Mouse (Mus musculus) neural tube, embryonic 15.5 days (tissue): Measurements from ENCODE around the gene Fam19a4. TPM values are rescaled to one million over a fixed set of nuclear protein-coding genes. Genes with fewer than 3 reads are reported as not detected.

Source experiments
- ATAC-seq: fragments of 200-750 bp; cut with Nextera tagmentation; 2 replicates; pipeline ENCODE4 v1.8.0; 2017; ENCODE audit warnings: mild to moderate bottlenecking, moderate TSS enrichment, moderate library complexity; ENCODE audit not compliant: low FRiP score
- H3K27ac ChIP-seq: fragments of 300-500 bp; sonication (generic); replicated peaks from 2 replicates; pipeline ENCODE4 v1.5.1; 2015; ENCODE audit warnings: mild to moderate bottlenecking, inconsistent platforms
- H3K27me3 ChIP-seq: fragments of 300-500 bp; sonication (generic); replicated peaks from 2 replicates; pipeline ENCODE4 v1.6.1; 2015; ENCODE audit warnings: inconsistent platforms
- H3K36me3 ChIP-seq: fragments of 300-500 bp; sonication (generic); 2 replicates; pipeline ENCODE4 v1.6.1; 2015; ENCODE audit warnings: inconsistent platforms
- H3K4me1 ChIP-seq: fragments of 300-500 bp; sonication (generic); 2 replicates; pipeline ENCODE4 v1.6.1; 2015; ENCODE audit warnings: inconsistent platforms
- H3K4me2 ChIP-seq: fragments of 300-500 bp; sonication (generic); 2 replicates; pipeline ENCODE4 v1.6.1; 2015; ENCODE audit warnings: inconsistent platforms, mild to moderate bottlenecking, moderate library complexity
- H3K4me3 ChIP-seq: fragments of 300-500 bp; sonication (generic); replicated peaks from 2 replicates; pipeline ENCODE4 v1.5.1; 2015; ENCODE audit warnings: mild to moderate bottlenecking, inconsistent platforms
- H3K9ac ChIP-seq: fragments of 300-500 bp; sonication (generic); replicated peaks from 2 replicates; pipeline ENCODE4 v1.6.1; 2015; ENCODE audit warnings: mild to moderate bottlenecking, inconsistent platforms
- H3K9me3 ChIP-seq: fragments of 300-500 bp; sonication (generic); replicated peaks from 2 replicates; pipeline ENCODE4 v1.6.1; 2016; ENCODE audit warnings: inconsistent platforms
- WGBS: fragments of 180-500 bp; shearing (Covaris S2); methylation state at CpG from one replicate; pipeline ENCODE4 v1.1.7; 2015; ENCODE audit warnings: mixed read lengths; 5-methylcytosine and 5-hydroxymethylcytosine counted together
- polyA plus RNA-seq: library from polyadenylated mRNA; unstranded; fragments of >200 nt; fragmentation: Nextera tagmentation; extraction: Ambion mirVana; gene quantifications from 2 replicates; pipeline ENCODE4 v1.2.1, GENCODE M21; 2015

The Fam19a4 gene
- polyA plus RNA-seq, 1 experiment from 2014 or later: 4.0 TPM

DNA sequence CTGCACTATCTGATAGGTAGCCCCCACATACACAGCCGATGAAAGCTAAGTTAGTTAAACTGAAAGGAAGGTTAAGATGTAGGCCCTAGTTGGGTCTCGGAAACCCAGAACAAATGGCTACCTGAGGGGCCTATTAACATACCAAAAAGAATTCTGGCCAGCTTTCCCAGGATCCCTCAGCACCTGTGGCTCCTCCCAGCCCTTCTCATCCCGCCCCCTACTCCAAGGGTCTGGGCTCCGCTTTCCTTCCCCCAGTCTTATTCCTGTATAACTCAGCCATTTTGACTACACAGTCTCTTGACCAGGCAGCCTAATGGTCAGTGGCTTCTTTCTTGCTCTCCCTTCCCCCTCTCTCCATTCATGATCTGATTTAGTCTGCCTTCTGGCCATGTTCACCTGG lies 13.7 kb downstream of the Fam19a4 start:
- WGBS: 80% methylated on average over 4 of the region's 4 CpGs
- H3K4me3 ChIP-seq: no peak overlapping the region
- H3K36me3 ChIP-seq: no peaks in the 10 kb centered on the region
- H3K9ac ChIP-seq: no peak overlapping the region
- no peaks in the 10 kb centered on the region for H3K9me3 ChIP-seq
- H3K27ac ChIP-seq: no peak overlapping the region
- H3K27me3 ChIP-seq: no peaks in the 10 kb centered on the region; the same call in none of the 2 replicates
- peaks cover 9% of the 10 kb centered on the region for H3K4me1 ChIP-seq
- no peak for ATAC-seq
- H3K4me2 ChIP-seq: no peak overlapping the region

DNA sequence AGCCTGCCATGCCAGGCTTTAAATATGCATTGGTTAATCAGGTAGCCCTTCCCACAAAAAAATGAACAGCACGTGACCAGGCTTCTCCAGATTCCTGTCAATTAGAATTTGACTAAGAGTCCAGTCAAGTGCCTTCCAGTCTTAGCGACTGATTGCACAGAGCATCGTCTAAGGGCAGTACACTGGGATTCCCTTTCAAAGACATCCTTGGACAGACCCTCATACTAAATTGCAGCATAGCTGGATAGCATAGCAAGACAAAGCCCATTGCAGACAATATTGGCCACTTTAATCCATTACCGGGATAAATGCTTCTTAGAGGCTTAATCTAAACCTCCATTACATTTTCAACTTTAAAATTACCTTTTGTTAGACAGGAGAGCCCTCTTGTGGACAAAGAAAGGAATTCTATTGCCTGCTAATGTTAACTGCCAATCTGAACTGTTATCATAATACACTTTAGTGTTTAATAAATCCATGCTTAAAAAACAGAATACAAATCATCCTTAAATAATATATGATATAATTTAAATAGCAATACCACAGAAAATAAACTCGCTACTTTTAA lies 33.0 kb downstream of the Fam19a4 start:
- no peak overlapping the region for H3K9ac ChIP-seq
- H3K36me3 ChIP-seq: no peaks in the 10 kb centered on the region
- peaks cover 4% of the 10 kb centered on the region; the same call in 1 of the 2 replicates for H3K27me3 ChIP-seq
- 0 out of 2 replicates have a peak, but pooled peaks cover 4% of the 10 kb centered on the region for H3K4me1 ChIP-seq
- 0 out of 2 replicates have a peak overlapping the region, but pooled peaks have one; percentile 5 for H3K4me2 ChIP-seq
- no peak for ATAC-seq
- WGBS: 48% methylated on average over 5 of the region's 5 CpGs
- H3K4me3 ChIP-seq: no peak overlapping the region
- no peaks in the 10 kb centered on the region for H3K9me3 ChIP-seq
- H3K27ac ChIP-seq: no peak overlapping the region

DNA sequence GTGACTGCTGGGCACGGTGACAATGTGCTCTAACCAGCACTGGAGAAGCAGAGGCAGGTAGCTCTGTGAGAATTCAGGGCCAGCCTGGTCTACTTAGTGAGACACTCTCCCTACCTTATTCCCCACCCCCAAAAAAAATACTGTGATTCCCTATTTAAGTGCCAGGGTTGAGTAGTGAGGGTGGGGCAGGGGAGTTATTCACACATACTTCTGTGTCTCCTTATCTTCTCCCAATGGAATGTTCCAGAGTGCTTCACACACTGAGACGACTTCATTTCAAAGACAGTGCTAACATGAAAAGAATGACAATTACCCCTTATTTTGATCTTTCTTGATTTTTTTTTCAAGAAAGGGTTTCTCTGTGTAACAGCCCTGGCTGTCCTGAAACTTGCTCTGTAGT lies 40.9 kb downstream of the Fam19a4 start:
- Histone ChIP-seq H3K4me3 (no peak overlapping the region), H3K27ac (no peak overlapping the region), H3K4me2 (no peak overlapping the region), H3K36me3 (no peaks in the 10 kb centered on the region), H3K9ac (no peak overlapping the region), H3K4me1 (no peaks in the 10 kb centered on the region), H3K9me3 (no peaks in the 10 kb centered on the region), H3K27me3 (no peaks in the 10 kb centered on the region; the same call in 1 of the 2 replicates)
- no peak for ATAC-seq
- WGBS: 67% methylated on average over 2 of the region's 2 CpGs

DNA sequence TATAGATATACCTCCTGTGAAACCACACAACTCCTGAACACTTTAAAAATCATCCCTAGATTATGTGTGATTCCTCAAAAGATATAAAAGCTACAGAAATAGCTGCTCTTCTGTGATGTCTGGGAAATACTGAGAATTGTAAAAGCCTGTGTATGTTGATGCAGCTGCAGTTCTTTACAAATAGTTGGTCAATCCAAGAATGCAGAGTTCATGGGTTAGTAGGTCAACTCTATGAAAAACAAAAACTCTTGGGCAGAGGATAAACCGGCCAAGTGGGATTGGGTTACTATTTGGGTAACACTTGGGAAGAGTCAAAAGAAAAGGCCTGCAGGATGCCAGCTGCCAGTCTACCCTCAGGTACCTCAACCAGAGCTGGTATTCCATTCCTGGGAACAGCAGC lies 43.5 kb downstream of the Fam19a4 start:
- ATAC-seq: no peak

DNA sequence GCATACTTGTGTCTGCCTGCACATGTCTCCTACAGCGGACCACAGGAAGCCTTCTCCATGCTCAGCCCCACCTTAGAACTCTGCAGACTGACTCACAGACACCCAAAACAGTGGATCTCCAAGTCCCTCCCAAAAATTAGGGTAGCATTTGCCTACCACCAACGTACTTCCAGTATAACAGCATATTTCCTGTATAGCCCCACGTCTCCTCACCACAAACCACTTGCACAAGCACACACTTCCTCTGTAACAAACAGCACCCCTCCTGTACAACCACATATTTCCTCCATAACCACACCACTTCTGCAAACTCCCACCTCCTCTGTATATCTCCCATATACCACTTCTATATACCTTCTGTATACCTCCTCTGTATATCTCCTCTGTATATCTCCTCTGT lies 44.2 kb downstream of the Fam19a4 start:
- no peak overlapping the region for H3K9ac ChIP-seq
- 84% methylated on average over 3 of the region's 3 CpGs for WGBS
- H3K4me1 ChIP-seq: no peaks in the 10 kb centered on the region
- no peaks in the 10 kb centered on the region for H3K27me3 ChIP-seq
- no peak overlapping the region for H3K4me3 ChIP-seq
- no peak overlapping the region for H3K4me2 ChIP-seq
- no peaks in the 10 kb centered on the region for H3K36me3 ChIP-seq
- no peak overlapping the region for H3K27ac ChIP-seq
- no peak for ATAC-seq
- H3K9me3 ChIP-seq: no peaks in the 10 kb centered on the region

More for the DNA sequence above, 43.5 kb downstream of the Fam19a4 start:
- Histone ChIP-seq H3K4me1 (no peaks in the 10 kb centered on the region), H3K9me3 (no peaks in the 10 kb centered on the region), H3K27ac (no peak overlapping the region), H3K27me3 (no peaks in the 10 kb centered on the region), H3K9ac (no peak overlapping the region), H3K36me3 (no peaks in the 10 kb centered on the region), H3K4me3 (no peak overlapping the region), H3K4me2 (no peak overlapping the region)
- WGBS: 85% methylated on average over 1 of the region's 1 CpGs

DNA sequence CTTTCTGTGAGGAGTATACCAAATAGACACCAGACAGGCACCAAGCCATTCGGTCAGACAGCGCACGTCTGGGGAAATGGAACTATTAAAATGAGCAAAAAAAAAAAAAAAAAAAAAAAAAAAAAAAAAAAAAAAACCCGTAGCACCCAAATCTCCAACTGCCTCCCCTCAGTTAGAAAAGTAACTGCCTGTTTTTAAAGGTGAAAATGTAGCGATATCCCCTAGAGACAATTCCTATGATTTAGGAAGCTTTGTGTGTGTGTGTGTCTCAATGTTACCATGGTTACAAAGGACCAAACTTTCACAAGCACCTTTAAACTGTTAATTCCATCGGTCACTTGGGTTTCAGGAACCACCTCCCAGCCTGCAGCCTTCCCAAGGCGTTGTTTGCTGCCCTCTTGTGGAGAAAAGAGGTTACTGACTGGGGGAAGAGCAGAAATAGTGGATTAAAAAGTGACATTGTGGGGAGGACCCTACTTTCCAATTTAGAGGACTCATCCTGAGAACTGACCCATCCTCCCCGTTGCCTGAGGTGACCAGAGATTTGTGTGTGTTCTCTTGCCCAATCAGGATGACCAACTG lies 53.6 kb downstream of the Fam19a4 start:
- no peak overlapping the region for H3K27ac ChIP-seq
- no peak overlapping the region for H3K4me2 ChIP-seq
- no peak overlapping the region for H3K4me3 ChIP-seq
- H3K27me3 ChIP-seq: 0 out of 2 replicates have a peak, but pooled peaks cover 3% of the 10 kb centered on the region
- H3K9ac ChIP-seq: no peak overlapping the region
- no peak for ATAC-seq
- no peaks in the 10 kb centered on the region for H3K9me3 ChIP-seq
- WGBS: 53% methylated on average over 8 of the region's 8 CpGs
- peaks cover 3% of the 10 kb centered on the region for H3K4me1 ChIP-seq
- H3K36me3 ChIP-seq: no peaks in the 10 kb centered on the region

DNA sequence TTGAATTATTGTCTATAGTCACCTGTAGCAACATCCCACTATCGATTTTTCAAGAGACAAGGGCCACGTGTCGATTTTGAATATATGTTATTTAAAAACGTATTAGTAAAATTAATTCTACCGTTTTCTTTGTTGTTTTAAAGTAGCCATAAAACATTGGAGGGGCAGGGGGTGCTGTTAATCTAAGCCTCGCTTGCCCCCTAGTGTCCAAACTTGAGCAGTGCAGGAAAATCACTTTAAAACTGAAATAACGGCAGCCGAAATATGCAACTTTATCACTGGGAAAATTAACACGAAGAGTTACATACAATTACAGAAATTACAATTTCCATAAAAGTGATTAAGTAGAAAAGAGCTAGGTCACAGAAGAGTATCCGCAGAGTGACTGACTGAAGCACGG lies 55.2 kb downstream of the Fam19a4 start:
- H3K4me2 ChIP-seq: no peak overlapping the region
- peaks cover 3% of the 10 kb centered on the region for H3K4me1 ChIP-seq
- H3K36me3 ChIP-seq: no peaks in the 10 kb centered on the region
- ATAC-seq: no peak
- H3K27me3 ChIP-seq: 0 out of 2 replicates have a peak, but pooled peaks cover 3% of the 10 kb centered on the region
- 21% methylated on average over 11 of the region's 11 CpGs for WGBS
- H3K9ac ChIP-seq: no peak overlapping the region
- no peaks in the 10 kb centered on the region for H3K9me3 ChIP-seq
- no peak overlapping the region for H3K27ac ChIP-seq
- no peak overlapping the region for H3K4me3 ChIP-seq

DNA sequence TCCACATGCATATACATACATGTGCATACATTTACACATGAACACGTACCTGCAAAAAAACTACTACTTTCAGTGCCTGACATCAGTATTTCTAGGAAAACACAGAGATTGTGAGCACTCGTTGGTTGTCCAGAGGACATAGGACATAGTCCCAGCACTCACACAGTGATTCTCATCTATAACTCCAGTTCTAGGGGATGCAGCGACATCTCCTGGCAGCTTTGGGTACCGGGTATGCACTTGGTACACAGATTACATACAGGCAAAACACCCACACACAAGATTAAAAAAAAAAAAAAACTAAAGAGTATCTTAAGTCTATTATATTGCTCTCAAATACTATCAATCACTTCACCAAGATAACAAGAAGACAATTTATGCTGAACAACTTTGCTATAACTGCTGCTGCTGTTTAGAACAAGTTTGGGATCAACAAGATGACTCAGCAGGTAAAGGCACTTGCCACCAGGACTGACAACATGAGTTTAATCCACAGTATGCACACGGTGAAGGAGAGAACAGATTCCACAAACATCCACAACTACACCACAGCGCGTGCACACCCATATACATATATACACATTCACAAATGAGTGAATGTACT lies 64.6 kb downstream of the Fam19a4 start:
- Histone ChIP-seq H3K9me3 (no peaks in the 10 kb centered on the region), H3K4me1 (no peaks in the 10 kb centered on the region), H3K4me2 (no peak overlapping the region), H3K27me3 (0 out of 2 replicates have a peak, but pooled peaks cover 2% of the 10 kb centered on the region), H3K36me3 (no peaks in the 10 kb centered on the region), H3K27ac (no peak overlapping the region), H3K4me3 (no peak overlapping the region), H3K9ac (no peak overlapping the region)
- 93% methylated on average over 7 of the region's 7 CpGs for WGBS
- no peak for ATAC-seq

DNA sequence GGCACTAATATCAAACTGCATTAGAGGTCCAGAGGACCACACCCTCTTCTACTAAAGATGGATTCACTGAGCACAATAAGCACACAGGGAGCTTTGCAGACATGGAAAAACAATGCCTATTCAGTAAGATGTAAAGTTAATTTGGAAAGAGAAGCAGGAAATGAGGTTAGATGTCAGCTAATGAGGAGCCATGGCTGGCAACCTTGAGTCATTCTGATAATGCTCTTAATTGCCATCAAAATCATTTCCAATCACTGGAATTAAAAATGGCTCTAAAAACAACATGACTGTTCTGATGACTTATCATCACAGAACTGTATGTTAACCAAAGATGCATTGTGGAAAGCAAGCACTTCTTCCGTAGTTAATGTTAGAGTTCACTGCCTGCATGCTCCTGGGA lies 68.5 kb downstream of the Fam19a4 start:
- Histone ChIP-seq H3K4me1 (no peaks in the 10 kb centered on the region), H3K27ac (no peak overlapping the region), H3K27me3 (no peaks in the 10 kb centered on the region), H3K9ac (no peak overlapping the region), H3K4me2 (no peak overlapping the region), H3K4me3 (no peak overlapping the region), H3K9me3 (no peaks in the 10 kb centered on the region), H3K36me3 (no peaks in the 10 kb centered on the region)
- WGBS: 76% methylated on average over 1 of the region's 1 CpGs
- ATAC-seq: no peak

DNA sequence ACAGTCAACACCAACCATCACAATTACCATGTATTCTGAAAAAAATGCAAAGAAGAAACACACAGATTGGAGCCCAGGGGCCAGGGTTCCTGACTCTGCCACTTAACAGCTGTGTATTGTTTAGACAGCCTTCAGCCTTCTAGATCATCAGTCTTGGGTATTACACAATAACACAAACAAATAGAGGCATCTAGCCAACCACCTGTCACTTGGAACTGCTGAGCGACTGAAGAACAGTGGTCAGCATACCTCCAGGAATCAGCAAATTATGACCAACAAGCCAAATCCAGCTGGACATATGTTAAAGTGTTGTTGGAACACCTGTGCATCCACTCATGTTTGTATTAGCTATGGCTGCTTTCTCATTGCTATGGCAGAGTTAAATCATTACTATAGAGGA lies 82.7 kb downstream of the Fam19a4 start:
- Histone ChIP-seq H3K4me3 (no peak overlapping the region), H3K36me3 (no peaks in the 10 kb centered on the region), H3K9me3 (no peaks in the 10 kb centered on the region), H3K9ac (no peak overlapping the region), H3K27me3 (no peaks in the 10 kb centered on the region), H3K27ac (no peak overlapping the region), H3K4me1 (no peaks in the 10 kb centered on the region), H3K4me2 (no peak overlapping the region)
- WGBS: 81% methylated on average over 1 of the region's 1 CpGs
- ATAC-seq: no peak

DNA sequence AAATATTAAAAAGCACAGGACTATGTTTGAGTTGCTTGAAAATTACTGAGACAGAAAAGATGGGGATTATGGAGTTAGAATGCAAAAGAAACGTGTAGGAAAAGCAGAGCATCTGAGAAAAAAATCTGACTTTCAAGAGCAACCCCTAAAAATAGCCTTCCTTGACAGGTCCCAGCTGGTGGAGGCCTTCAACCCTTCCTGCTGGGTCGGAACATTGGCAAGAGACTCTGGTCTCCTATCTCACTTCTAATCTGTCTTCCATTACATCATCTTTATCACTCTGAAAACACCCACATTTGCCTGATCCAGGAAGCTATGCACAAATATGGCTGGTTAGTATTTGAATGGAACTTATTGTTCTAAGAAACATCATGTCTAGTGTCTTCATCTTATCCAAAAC lies 115.4 kb downstream of the Fam19a4 start:
- no peak for ATAC-seq
- Histone ChIP-seq H3K4me3 (no peak overlapping the region), H3K9me3 (no peaks in the 10 kb centered on the region), H3K27me3 (no peaks in the 10 kb centered on the region), H3K4me2 (no peak overlapping the region), H3K4me1 (no peaks in the 10 kb centered on the region), H3K36me3 (no peaks in the 10 kb centered on the region), H3K27ac (no peak overlapping the region), H3K9ac (no peak overlapping the region)
- WGBS: 69% methylated on average over 2 of the region's 2 CpGs

DNA sequence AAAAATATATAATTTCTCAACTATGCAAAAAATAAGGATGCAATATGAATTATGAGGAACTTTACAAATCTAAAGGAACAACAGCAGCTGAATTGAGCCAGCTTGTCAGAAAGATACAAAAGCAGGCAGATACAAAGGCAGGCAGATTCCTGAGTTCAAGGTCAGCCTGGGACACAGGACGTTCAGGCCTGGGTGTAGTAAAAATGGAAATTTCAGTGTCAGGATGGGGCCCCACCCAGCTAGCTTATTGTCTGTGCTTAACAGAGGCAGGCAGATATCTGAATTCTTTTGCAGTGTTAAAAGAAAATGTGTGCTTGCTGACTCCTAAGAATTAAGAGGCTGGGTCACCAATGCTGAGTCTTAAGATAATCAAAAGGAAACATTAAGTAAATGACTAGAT lies 124.4 kb downstream of the Fam19a4 start:
- Histone ChIP-seq H3K4me1 (no peaks in the 10 kb centered on the region), H3K9me3 (no peaks in the 10 kb centered on the region), H3K4me3 (no peak overlapping the region), H3K27me3 (no peaks in the 10 kb centered on the region), H3K27ac (no peak overlapping the region), H3K4me2 (no peak overlapping the region), H3K36me3 (no peaks in the 10 kb centered on the region), H3K9ac (no peak overlapping the region)
- WGBS: 75% methylated on average over 1 of the region's 1 CpGs
- ATAC-seq: no peak
